Mouse (Mus musculus) ES-Bruce4 (cell line): ENCODE results near the gene Znrf3.

Experiments used
- CTCF ChIP-seq: IDR thresholded peaks from one replicate; pipeline ENCODE4 v1.8.1; 2011; ENCODE audit warnings: low read depth, low read length
- EP300 ChIP-seq: IDR thresholded peaks from 2 replicates; pipeline ENCODE4 v1.6.1; 2011; ENCODE audit warnings: low read depth, low read length; ENCODE audit not compliant: insufficient read depth
- POLR2A ChIP-seq: IDR thresholded peaks from one replicate; pipeline ENCODE4 v1.8.1; 2011; ENCODE audit warnings: low read length; ENCODE audit not compliant: insufficient read depth

GRCm38 (mm10) chr11:5381226-5381625 lies 63.4 kb downstream of the Znrf3 start:
- TF ChIP-seq POLR2A (no peak), CTCF (no peak), EP300 (no peak)
